Mouse (Mus musculus): ENCODE data around the gene Med8. TPM values are rescaled to one million over a fixed set of nuclear protein-coding genes. Genes with fewer than 3 reads are reported as not detected.

Med8 gene
- 141 and 149 TPM in 2 replicates for polyA plus RNA-seq (2014; fragmentation: Nextera tagmentation; extraction: Ambion mirVana)

DNA sequence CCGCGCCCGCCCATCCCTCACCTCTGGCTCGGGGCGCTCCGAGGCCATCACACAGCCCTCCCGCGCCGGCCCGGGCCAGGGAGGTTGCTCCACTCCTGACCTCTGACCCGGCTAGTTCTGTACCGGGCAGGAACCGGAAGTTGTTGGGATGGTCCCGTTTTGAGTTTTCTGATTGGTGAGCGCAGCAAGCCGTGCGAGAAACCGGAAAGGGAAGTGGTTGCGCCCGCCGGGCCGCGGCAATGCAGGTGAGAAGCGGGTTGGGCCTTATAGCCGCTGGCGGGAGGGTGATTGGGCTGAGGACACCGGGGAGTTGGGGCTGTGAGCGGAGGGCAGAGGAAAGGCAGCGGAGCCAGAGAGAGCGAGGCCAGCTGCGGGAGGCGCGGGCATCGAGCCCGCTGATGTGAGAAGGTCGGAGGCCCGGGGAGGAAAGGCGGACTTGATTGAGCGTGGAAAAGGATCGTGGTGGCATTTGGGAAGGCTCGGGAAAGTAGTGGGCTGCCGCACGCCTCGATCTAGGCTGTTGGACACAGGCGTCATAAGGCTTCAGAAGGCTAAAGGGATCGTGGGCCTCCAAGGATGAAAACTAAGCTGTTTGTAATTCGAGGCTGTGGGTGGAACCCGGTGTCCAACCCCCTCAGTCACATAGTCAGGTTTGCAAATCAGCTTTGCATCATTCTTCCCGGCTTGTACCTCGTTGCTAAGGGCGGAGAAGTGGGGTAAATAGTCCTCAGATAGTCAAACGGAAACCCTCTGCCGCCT lies at the start of gene Med8, which contains the start of gene Szt2:
Gene Med8, plus strand, starts transcription at position 196 of the 759 bp plus-strand sequence.
Gene Szt2, minus strand, starts transcription at position 132 of the 759 bp plus-strand sequence.
- DNase-seq (ENCODE audit: low spot score) (peak; percentile 92), ATAC-seq (replicated peaks; ENCODE audit: low FRiP score) (peak; percentile 97)
- Histone ChIP-seq H3K4me1 (replicated peaks; ENCODE audit: control insufficient read depth, insufficient read depth, low read length) (peaks cover 16% of the 10 kb centered on the region), H3K27ac (ENCODE audit: low read depth, low read length) (peak within 1 kb of the TSS; percentile 40), H3K4me3 (ENCODE audit: low read depth, low read length) (peak within 1 kb of the TSS; percentile 85), H3K36me3 (ENCODE audit: control insufficient read depth, insufficient read depth, low read length) (peaks cover 24% of the 10 kb centered on the region), H3K9me3 (ENCODE audit: control insufficient read depth, low read length) (no peaks in the 10 kb centered on the region), H3K4me2 (peak within 1 kb of the TSS; percentile 93), H3K27me3 (replicated peaks; ENCODE audit: control insufficient read depth, insufficient read depth, low read length) (no peaks in the 10 kb centered on the region), H3K9ac (ENCODE audit: low read depth, low read length) (peak within 1 kb of the TSS; percentile 93)
- WGBS = under 1% methylated on average over 53 of the region's 53 CpGs

GRCm38 (mm10) chr4:118359896-118360720 lies 49.0 kb upstream of the Med8 start:
- Histone ChIP-seq H3K27ac (ENCODE audit: low read depth, low read length) (peak overlapping the region; percentile 82), H3K27me3 (replicated peaks; ENCODE audit: control insufficient read depth, insufficient read depth, low read length) (no peaks in the 10 kb centered on the region), H3K36me3 (ENCODE audit: control insufficient read depth, insufficient read depth, low read length) (peaks cover 16% of the 10 kb centered on the region), H3K4me1 (replicated peaks; ENCODE audit: control insufficient read depth, insufficient read depth, low read length) (peaks cover 8% of the 10 kb centered on the region), H3K4me3 (ENCODE audit: low read depth, low read length) (peak overlapping the region; percentile 79), H3K9ac (ENCODE audit: low read depth, low read length) (peak overlapping the region; percentile 84), H3K4me2 (peak overlapping the region; percentile 99), H3K9me3 (ENCODE audit: control insufficient read depth, low read length) (no peaks in the 10 kb centered on the region)
- WGBS = under 1% methylated on average over 53 of the region's 54 CpGs
- DNase-seq (ENCODE audit: low spot score) (peak; percentile 83), ATAC-seq (replicated peaks; ENCODE audit: low FRiP score) (peak; percentile 74)

DNA sequence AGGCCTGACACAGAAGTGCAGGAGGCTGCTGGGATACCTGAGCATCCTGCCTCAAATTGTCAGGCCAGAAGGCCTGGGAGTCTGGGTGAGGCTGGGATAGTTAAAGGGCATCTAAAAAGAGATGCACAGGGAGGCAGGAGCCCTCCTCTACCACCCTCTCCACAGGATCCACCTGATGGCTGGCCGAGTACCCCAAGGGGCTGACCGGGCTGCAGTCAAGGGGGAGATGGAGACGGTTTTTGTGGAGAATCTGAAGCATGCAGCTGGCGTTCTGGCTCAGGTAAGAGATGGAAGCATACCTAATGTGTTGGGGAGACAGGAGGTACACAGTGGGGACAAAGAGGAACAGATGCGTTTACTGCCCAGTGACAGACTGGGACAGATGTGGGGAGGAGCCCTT lies 47.7 kb upstream of the Med8 start:
- no peak overlapping the region for H3K9ac ChIP-seq (ENCODE audit: low read depth, low read length)
- peaks cover 18% of the 10 kb centered on the region for H3K36me3 ChIP-seq (ENCODE audit: control insufficient read depth, insufficient read depth, low read length)
- DNase-seq (ENCODE audit: low spot score) = no peak
- WGBS = 86% methylated on average over 5 of the region's 5 CpGs
- ATAC-seq (replicated peaks; ENCODE audit: low FRiP score) = no peak
- H3K4me2 ChIP-seq = no peak overlapping the region
- no peak overlapping the region for H3K4me3 ChIP-seq (ENCODE audit: low read depth, low read length)
- peaks cover 8% of the 10 kb centered on the region for H3K4me1 ChIP-seq (replicated peaks; ENCODE audit: control insufficient read depth, insufficient read depth, low read length)
- no peaks in the 10 kb centered on the region for H3K27me3 ChIP-seq (replicated peaks; ENCODE audit: control insufficient read depth, insufficient read depth, low read length)
- no peak overlapping the region for H3K27ac ChIP-seq (ENCODE audit: low read depth, low read length)
- no peaks in the 10 kb centered on the region for H3K9me3 ChIP-seq (ENCODE audit: control insufficient read depth, low read length)

DNA sequence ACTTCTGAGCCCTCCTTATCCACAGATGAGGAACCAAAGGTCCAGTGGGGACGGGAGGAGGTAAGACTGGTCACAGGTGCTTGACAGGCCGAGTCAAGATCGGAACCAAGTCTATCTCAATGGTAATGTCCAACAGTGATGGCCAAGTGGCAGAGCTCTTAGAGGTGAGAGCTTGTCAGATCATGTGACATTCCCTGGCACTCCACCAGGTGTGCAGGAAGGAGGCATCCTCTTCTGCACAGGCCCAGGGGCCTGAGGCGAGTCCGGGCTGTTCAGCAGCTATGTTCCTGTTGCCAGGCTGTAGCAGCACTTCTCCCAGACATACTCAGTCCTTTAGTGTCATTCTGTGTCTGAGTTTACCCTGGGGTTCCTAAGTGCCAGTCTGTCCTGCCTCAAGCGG lies 46.3 kb upstream of the Med8 start:
- no peak overlapping the region for H3K27ac ChIP-seq (ENCODE audit: low read depth, low read length)
- no peaks in the 10 kb centered on the region for H3K27me3 ChIP-seq (replicated peaks; ENCODE audit: control insufficient read depth, insufficient read depth, low read length)
- ATAC-seq (replicated peaks; ENCODE audit: low FRiP score) (no peak), DNase-seq (ENCODE audit: low spot score) (no peak)
- no peaks in the 10 kb centered on the region for H3K9me3 ChIP-seq (ENCODE audit: control insufficient read depth, low read length)
- peaks cover 23% of the 10 kb centered on the region for H3K36me3 ChIP-seq (ENCODE audit: control insufficient read depth, insufficient read depth, low read length)
- no peak overlapping the region for H3K9ac ChIP-seq (ENCODE audit: low read depth, low read length)
- H3K4me1 ChIP-seq (replicated peaks; ENCODE audit: control insufficient read depth, insufficient read depth, low read length) = peaks cover 8% of the 10 kb centered on the region
- 94% methylated on average over 6 of the region's 6 CpGs for WGBS
- no peak overlapping the region for H3K4me3 ChIP-seq (ENCODE audit: low read depth, low read length)
- no peak overlapping the region for H3K4me2 ChIP-seq

GRCm38 (mm10) chr4:118363985-118364384 lies 45.2 kb upstream of the Med8 start:
- H3K27me3 ChIP-seq (replicated peaks; ENCODE audit: control insufficient read depth, insufficient read depth, low read length) = no peaks in the 10 kb centered on the region
- no peak overlapping the region for H3K4me3 ChIP-seq (ENCODE audit: low read depth, low read length)
- ATAC-seq (replicated peaks; ENCODE audit: low FRiP score) (no peak), DNase-seq (ENCODE audit: low spot score) (no peak)
- no peaks in the 10 kb centered on the region for H3K9me3 ChIP-seq (ENCODE audit: control insufficient read depth, low read length)
- H3K4me1 ChIP-seq (replicated peaks; ENCODE audit: control insufficient read depth, insufficient read depth, low read length) = peaks cover 8% of the 10 kb centered on the region
- peaks cover 29% of the 10 kb centered on the region for H3K36me3 ChIP-seq (ENCODE audit: control insufficient read depth, insufficient read depth, low read length)
- H3K9ac ChIP-seq (ENCODE audit: low read depth, low read length) = no peak overlapping the region
- H3K27ac ChIP-seq (ENCODE audit: low read depth, low read length) = no peak overlapping the region
- WGBS = 95% methylated on average over 3 of the region's 3 CpGs
- H3K4me2 ChIP-seq = no peak overlapping the region

- ATAC-seq (replicated peaks; ENCODE audit: low FRiP score) (no peak), DNase-seq (ENCODE audit: low spot score) (no peak)
- no peaks in the 10 kb centered on the region for H3K27me3 ChIP-seq (replicated peaks; ENCODE audit: control insufficient read depth, insufficient read depth, low read length)
- H3K4me1 ChIP-seq (replicated peaks; ENCODE audit: control insufficient read depth, insufficient read depth, low read length) = peaks cover 5% of the 10 kb centered on the region
- no peak overlapping the region for H3K9ac ChIP-seq (ENCODE audit: low read depth, low read length)
- whole genome bisulfite sequencing = 95% methylated on average over 13 of the region's 13 CpGs
- H3K9me3 ChIP-seq (ENCODE audit: control insufficient read depth, low read length) = no peaks in the 10 kb centered on the region
- no peak overlapping the region for H3K4me3 ChIP-seq (ENCODE audit: low read depth, low read length)
- no peak overlapping the region for H3K4me2 ChIP-seq
- H3K36me3 ChIP-seq (ENCODE audit: control insufficient read depth, insufficient read depth, low read length) = peaks cover 30% of the 10 kb centered on the region
- no peak overlapping the region for H3K27ac ChIP-seq (ENCODE audit: low read depth, low read length)
These were observed 44.5 kb upstream of the Med8 start for GRCm38 (mm10) chr4:118364641-118365040.

DNA sequence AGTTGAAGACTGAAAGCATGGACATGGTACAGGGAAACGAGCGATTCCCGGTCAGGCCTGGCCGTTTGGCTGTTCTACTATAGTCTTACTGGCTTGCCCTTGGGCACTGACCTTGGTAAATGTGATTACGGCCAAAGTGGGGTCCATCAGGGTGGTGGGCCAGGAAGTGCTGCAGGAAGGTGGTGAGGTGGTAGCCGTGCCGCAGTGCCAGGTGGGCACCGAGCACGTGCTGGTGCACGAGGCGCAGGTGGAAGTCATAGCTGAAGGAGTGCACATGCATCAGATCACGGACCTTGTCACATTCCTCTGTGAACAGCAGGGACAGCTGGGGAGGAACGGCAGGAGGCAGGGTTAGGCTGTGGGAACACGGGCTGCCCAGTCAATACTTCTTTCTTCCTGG lies 43.1 kb upstream of the Med8 start:
- ATAC-seq (replicated peaks; ENCODE audit: low FRiP score) (no peak), DNase-seq (ENCODE audit: low spot score) (no peak)
- no peaks in the 10 kb centered on the region for H3K9me3 ChIP-seq (ENCODE audit: control insufficient read depth, low read length)
- H3K27ac ChIP-seq (ENCODE audit: low read depth, low read length) = no peak overlapping the region
- no peak overlapping the region for H3K4me3 ChIP-seq (ENCODE audit: low read depth, low read length)
- H3K36me3 ChIP-seq (ENCODE audit: control insufficient read depth, insufficient read depth, low read length) = peaks cover 30% of the 10 kb centered on the region
- no peak overlapping the region for H3K9ac ChIP-seq (ENCODE audit: low read depth, low read length)
- no peaks in the 10 kb centered on the region; the same call in 1 of the 2 replicates for H3K4me1 ChIP-seq (replicated peaks; ENCODE audit: control insufficient read depth, insufficient read depth, low read length)
- H3K27me3 ChIP-seq (replicated peaks; ENCODE audit: control insufficient read depth, insufficient read depth, low read length) = no peaks in the 10 kb centered on the region
- H3K4me2 ChIP-seq = no peak overlapping the region
- 85% methylated on average over 14 of the region's 14 CpGs for WGBS

- H3K36me3 ChIP-seq (ENCODE audit: control insufficient read depth, insufficient read depth, low read length) = peaks cover 32% of the 10 kb centered on the region
- H3K4me1 ChIP-seq (replicated peaks; ENCODE audit: control insufficient read depth, insufficient read depth, low read length) = no peaks in the 10 kb centered on the region
- H3K27me3 ChIP-seq (replicated peaks; ENCODE audit: control insufficient read depth, insufficient read depth, low read length) = no peaks in the 10 kb centered on the region
- 85% methylated on average over 12 of the region's 12 CpGs for WGBS
- H3K4me3 ChIP-seq (ENCODE audit: low read depth, low read length) = no peak overlapping the region
- no peak for ATAC-seq (replicated peaks; ENCODE audit: low FRiP score)
- no peak overlapping the region for H3K9ac ChIP-seq (ENCODE audit: low read depth, low read length)
- DNase-seq (ENCODE audit: low spot score) = no peak
- no peak overlapping the region for H3K4me2 ChIP-seq
- no peak overlapping the region for H3K27ac ChIP-seq (ENCODE audit: low read depth, low read length)
- H3K9me3 ChIP-seq (ENCODE audit: control insufficient read depth, low read length) = no peaks in the 10 kb centered on the region
These were observed 41.6 kb upstream of the Med8 start for GRCm38 (mm10) chr4:118367551-118367950.
